10 mouse cellular contexts compared by ENCODE assay signal in genomic region chr9:60226155-60226554, GRCm38 (mm10).
A peak's percentile ranks its signal among the peaks of the same experiment; 100 is the strongest.
DNase-seq lines count a peak whose midpoint lies in the region; ATAC-seq and TF ChIP-seq lines count a peak whose summit lies in the region.
"Had no signal": no experiment of that assay in that cellular context is flagged by ENCODE, and none has a peak within 500 bp of the region (broad histone marks: within the 10 kb centered on the region; RNA-seq: fewer than 3 reads in every experiment).

No protein-coding gene starts in this region.

- no peaks in the 10 kb centered on the region for H3K9me3 ChIP-seq in hindbrain, postnatal 0 days (ENCODE audit: low read length)
- H3K9me3 ChIP-seq in hindbrain, embryonic 10.5 days: no peaks in the 10 kb centered on the region
- H3K9me3 ChIP-seq in embryonic facial prominence, embryonic 13.5 days: no peaks in the 10 kb centered on the region

- H3K4me2 ChIP-seq in hindbrain, postnatal 0 days (ENCODE audit: low read depth, low read length): no peak overlapping the region
- peak overlapping the region; percentile 29 for H3K4me2 ChIP-seq in embryonic facial prominence, embryonic 13.5 days

- H3K36me3 ChIP-seq in hindbrain, postnatal 0 days (ENCODE audit: insufficient read depth, low read length): no peaks in the 10 kb centered on the region
- H3K36me3 ChIP-seq in hindbrain, embryonic 10.5 days: no peaks in the 10 kb centered on the region
- H3K36me3 ChIP-seq in embryonic facial prominence, embryonic 13.5 days: no peaks in the 10 kb centered on the region

- TF ChIP-seq CTCF in hindbrain, postnatal 0 days (IDR thresholded peaks at IDR 0.05; ENCODE audit: low read depth): no peak

- no peaks in the 10 kb centered on the region for H3K27me3 ChIP-seq in hindbrain, postnatal 0 days (ENCODE audit: insufficient read depth, low read length)
- 0 out of 2 replicates have a peak, but pooled peaks cover 4% of the 10 kb centered on the region for H3K27me3 ChIP-seq in hindbrain, embryonic 10.5 days (ENCODE audit: insufficient read depth, poor library complexity, severe bottlenecking)
- no peaks in the 10 kb centered on the region for H3K27me3 ChIP-seq in embryonic facial prominence, embryonic 13.5 days

- no peaks in the 10 kb centered on the region for H3K4me1 ChIP-seq in hindbrain, postnatal 0 days (ENCODE audit: insufficient read depth, low read length)
- H3K4me1 ChIP-seq in hindbrain, embryonic 10.5 days (replicated peaks): peaks cover 36% of the 10 kb centered on the region
- peaks cover 53% of the 10 kb centered on the region for H3K4me1 ChIP-seq in embryonic facial prominence, embryonic 13.5 days

- H3K4me3 ChIP-seq in hindbrain, postnatal 0 days (ENCODE audit: low read length): no peak overlapping the region
- H3K4me3 ChIP-seq in hindbrain, embryonic 10.5 days: no peak overlapping the region
- H3K4me3 ChIP-seq in embryonic facial prominence, embryonic 13.5 days: no peak overlapping the region

- 74% methylated on average over 14 of the region's 14 CpGs for WGBS in hindbrain, postnatal 0 days
- WGBS in hindbrain, embryonic 10.5 days: 90% methylated on average over 14 of the region's 14 CpGs
- 22% methylated on average over 14 of the region's 14 CpGs for WGBS in embryonic facial prominence, embryonic 13.5 days

- ATAC-seq in hindbrain, postnatal 0 days: no peak
- 0 out of 2 replicates have a peak, but pooled peaks have one; percentile 39 for ATAC-seq in embryonic facial prominence, embryonic 13.5 days (ENCODE audit: insufficient number of reproducible peaks, insufficient read depth, low FRiP score, low TSS enrichment, low read depth)
- ATAC-seq: intestine, embryonic 16.5 days had no signal

- no peak overlapping the region for H3K9ac ChIP-seq in hindbrain, postnatal 0 days (replicated peaks; ENCODE audit: low read length)
- no peak overlapping the region for H3K9ac ChIP-seq in embryonic facial prominence, embryonic 13.5 days

- DNase-seq in hindbrain, postnatal 0 days (ENCODE audit: low spot score): peak; percentile 20
- no peak for DNase-seq in hindbrain, embryonic 10.5 days (ENCODE audit: low spot score)
- peak; percentile 53 to 55 for DNase-seq in layer of hippocampus, adult 8-10 months (ENCODE audit: low spot score in 2 of 2)
- DNase-seq in right cerebral cortex, postnatal 25 days: peak; percentile 31
- DNase-seq in c-Kit-positive CD71-positive TER-119-positive erythroid progenitor cells, embryonic 14.5 days (ENCODE audit: low spot score): no peak
- DNase-seq in ovary, postnatal 10 days (ENCODE audit: low spot score): no peak
- no peak for DNase-seq in adipocyte (ENCODE audit: low spot score)
- DNase-seq: adrenal gland, postnatal 36 days had no signal

- no peak overlapping the region for H3K27ac ChIP-seq in hindbrain, postnatal 0 days
- no peak overlapping the region; the same call in 1 of the 2 replicates for H3K27ac ChIP-seq in hindbrain, embryonic 10.5 days
- H3K27ac ChIP-seq in embryonic facial prominence, embryonic 13.5 days: peak overlapping the region; percentile 53

Comparison
In these comparisons a context has a peak if more than half of its experiments do, and no peak if none do; other contexts are left out.
1. DNase-seq: peak in hindbrain, postnatal 0 days (single experiment), layer of hippocampus, adult 8-10 months (2 of 2) and right cerebral cortex, postnatal 25 days (single experiment); none in hindbrain, embryonic 10.5 days (single experiment), c-Kit-positive CD71-positive TER-119-positive erythroid progenitor cells, embryonic 14.5 days (single experiment), ovary, postnatal 10 days (single experiment) and adipocyte (single experiment).